Mouse (Mus musculus) left cerebral cortex, postnatal 25 days (tissue): ENCODE data around the gene Fbxo42. TPM values are rescaled to one million over a fixed set of nuclear protein-coding genes. Genes with fewer than 3 reads are reported as not detected.

Source experiments
- DNase-seq, 2 experiments: peaks; one replicate each; pipeline ENCODE4 v3.0.0; 2022; ENCODE audit warnings: low spot score in 2 of 2, mixed read lengths in 1 of 2
- intact Hi-C: fragments of 180-260 bp; cut with DNase I; formaldehyde crosslinking; loops from one replicate; pipeline ENCODE4 v1.15.1; 2025
- total RNA-seq, 2 experiments: library from RNA; stranded (reverse); gene quantifications; 2 replicates each; pipeline ENCODE4 v1.2.3; 2021

The Fbxo42 gene
- total RNA-seq, 2 experiments from 2014 or later, result 31.4 to 32.3 TPM

- no peak for DNase-seq
- intact Hi-C loops, result loop anchor here (10.0 kb wide), 1 partner anchor 62 kb away; the partner anchor contains the start of gene Fbxo42
These were observed 59.4 kb downstream of the Fbxo42 start for GRCm38 (mm10) chr4:141207081-141207480.

DNA sequence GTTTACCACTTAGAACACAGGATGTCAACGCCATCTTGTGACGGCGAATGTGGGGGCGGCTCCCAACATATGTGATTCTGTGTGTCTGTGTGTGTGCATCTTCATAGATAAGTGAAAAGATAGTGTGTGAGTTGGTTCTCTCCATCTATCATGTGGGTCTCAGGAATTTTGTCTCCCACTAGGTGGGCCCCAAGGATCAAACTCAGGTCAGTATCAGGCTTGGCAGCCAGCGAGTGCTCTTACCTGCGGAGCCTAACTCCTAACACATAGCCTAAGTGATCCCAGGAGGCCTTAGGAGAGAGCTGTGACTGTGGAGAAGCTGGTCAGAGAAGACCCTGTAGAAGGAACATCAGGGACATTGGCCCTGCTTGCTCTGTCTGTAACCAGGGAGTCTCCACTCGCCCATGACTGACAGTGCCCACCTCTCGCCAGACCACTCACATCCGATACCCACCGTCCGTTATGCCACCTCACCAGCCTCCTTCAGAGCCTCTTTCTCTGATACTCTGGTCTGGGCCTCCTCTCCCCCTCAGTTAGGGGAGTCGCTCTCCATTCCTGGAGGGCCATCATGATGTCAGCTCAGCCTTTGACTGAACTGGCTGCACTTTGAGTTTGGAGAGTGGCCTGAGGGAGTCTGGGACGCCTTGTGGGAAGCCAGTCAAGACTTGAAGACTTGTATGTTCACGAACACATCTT lies 63.0 kb downstream of the Fbxo42 start:
- no peak for DNase-seq
- intact Hi-C loops, result loop anchor here (5.0 kb wide), 1 partner anchor 57 kb away; no protein-coding TSS in a partner anchor

- intact Hi-C loops, result loop anchor here (5.0 kb wide), 1 partner anchor 56 kb away; no protein-coding TSS in a partner anchor
- DNase-seq, result no peak
These were observed 63.9 kb downstream of the Fbxo42 start for GRCm38 (mm10) chr4:141211646-141212045.

DNA sequence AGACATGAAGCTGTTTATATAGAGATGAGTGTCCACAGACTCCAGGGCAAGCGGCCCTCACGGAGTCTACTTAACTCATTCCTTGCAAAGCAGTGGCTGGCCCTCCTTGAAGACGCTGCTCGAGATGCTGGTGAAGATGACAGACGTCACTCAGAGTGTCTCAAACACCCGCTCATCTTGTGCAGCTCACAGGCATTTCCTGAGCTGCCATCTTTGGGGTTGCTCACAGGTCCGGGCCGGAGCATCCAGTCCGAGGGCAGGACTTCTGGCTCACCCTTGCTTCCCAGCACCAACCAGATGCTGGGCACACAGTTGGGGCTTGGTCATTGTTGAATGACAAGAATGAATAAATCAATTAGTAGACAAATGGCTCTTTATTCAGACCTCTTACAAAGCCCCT lies 65.2 kb downstream of the Fbxo42 start:
- DNase-seq, result no peak
- intact Hi-C loops, result loop anchor here (5.0 kb wide), 1 partner anchor 54 kb away; no protein-coding TSS in a partner anchor

DNA sequence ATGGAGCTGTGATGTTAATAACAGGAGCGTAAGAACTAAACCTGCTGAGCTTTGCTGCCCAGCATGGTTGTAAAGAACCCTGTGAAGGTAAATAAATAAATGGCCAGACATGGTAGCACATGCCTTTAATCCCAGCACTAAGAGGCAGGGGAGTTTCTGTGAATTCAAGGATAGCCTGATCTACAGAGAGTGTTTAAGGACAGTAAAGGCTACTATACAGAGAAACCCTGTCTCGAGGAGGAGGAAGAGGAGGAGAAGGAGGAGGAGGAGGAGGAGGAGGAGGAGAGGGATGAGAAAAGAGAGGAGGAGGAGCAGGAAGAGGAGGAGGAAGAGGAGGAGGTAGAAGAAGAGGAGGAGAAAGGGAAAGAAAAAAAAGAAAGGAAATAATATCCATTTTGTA lies 65.6 kb downstream of the Fbxo42 start:
- DNase-seq, result no peak
- intact Hi-C loops, result loop anchor here (5.0 kb wide), 1 partner anchor 54 kb away; no protein-coding TSS in a partner anchor

GRCm38 (mm10) chr4:141213770-141214336 lies 66.1 kb downstream of the Fbxo42 start, which contains the start of gene Rsg1:
Gene Rsg1 (plus strand): TSS chr4:141213956.
- DNase-seq, result peak; percentile 93 to 96
- intact Hi-C loops, result loop anchor here (5.0 kb wide), 1 partner anchor 53 kb away; no protein-coding TSS in a partner anchor

DNA sequence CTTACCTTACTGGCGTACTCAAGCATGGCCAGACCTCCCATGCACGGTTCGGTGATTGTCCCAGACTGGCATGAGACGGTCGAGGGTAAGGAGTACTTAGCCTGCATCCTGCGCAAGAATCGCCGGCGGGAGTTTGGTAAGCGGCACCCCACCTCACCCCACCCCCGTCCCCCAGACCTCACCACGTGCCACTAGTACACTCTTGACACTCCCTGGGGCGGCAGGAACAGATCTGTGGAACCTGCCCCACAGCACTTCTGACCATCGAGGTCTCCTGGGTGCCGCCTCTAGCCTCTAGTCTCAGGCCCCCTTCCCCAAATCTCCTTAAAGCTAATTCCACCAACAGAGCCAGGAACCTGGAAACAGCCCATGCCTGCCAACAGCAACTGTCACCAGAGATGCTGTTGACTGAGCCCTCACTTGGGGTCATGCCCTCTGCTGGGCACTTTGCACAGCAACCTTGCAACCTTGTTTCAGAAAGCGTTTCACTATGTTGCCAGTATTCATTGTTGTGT lies 66.7 kb downstream of the Fbxo42 start:
- DNase-seq, result no peak
- intact Hi-C loops, result loop anchor here (5.0 kb wide), 1 partner anchor 53 kb away; no protein-coding TSS in a partner anchor

GRCm38 (mm10) chr4:141219583-141220213 lies 72.0 kb downstream of the Fbxo42 start:
- no peak for DNase-seq
- intact Hi-C loops, result no loop called here

DNA sequence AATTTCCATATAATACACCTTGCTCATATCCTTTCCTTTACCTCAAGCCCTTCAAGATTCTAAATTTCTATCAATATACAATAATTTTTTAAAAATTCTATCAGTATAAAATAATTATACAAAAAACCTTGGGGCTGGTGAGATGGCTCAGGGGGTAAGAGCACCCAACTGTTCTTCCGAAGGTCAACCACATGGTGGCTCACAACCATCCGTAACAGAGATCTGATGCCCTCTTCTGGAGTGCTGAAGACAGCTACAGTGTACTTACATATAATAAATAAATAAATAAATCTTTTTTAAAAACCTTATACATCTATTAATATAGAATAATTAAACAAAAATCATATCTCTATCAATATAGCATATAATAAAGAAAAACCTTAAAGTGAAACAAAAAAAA lies 74.1 kb downstream of the Fbxo42 start:
- intact Hi-C loops, result no loop called here
- DNase-seq, result no peak

DNA sequence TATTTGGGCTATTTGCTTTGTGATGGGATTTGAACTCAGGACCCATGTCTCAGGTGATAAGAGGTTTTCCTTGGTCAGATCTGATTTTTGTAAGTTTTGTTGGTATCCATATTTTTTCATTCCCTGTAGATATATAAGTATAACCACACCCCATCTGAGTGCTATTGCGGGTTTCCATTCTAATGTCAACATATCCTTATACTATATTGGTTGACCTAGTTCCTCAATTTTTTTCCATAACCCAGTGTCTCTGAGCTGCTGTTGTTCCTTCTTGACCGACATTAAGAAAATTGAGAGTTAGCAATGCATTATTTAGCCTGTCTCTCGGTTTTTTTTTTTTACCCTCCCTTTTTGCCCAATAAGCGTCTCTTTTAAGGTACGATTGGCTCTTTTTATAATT lies 75.0 kb downstream of the Fbxo42 start:
- intact Hi-C loops, result no loop called here

GRCm38 (mm10) chr4:141228687-141229086 lies 81.0 kb downstream of the Fbxo42 start:
- intact Hi-C loops, result no loop called here
- DNase-seq, result no peak

More for the DNA sequence above, 75.0 kb downstream of the Fbxo42 start:
- DNase-seq, result no peak

DNA sequence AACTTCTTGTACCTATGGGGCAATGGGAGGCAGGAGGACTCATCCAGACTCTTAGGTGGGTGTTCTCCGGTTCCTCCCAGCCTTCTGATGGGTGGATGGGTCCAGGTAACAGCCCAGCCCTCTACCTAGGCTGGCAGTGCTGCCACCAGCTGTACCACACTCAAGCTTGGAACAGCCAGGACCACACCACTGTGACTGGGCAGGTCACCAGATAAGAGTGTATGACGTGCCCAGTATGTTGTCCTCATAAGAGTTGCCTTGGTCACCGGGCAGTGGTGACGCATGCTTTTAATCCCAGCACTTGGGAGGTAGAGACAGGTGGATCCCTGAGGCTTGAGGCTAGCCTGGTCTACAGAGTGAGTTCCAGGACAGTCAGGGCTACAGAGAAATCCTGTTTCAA lies 85.5 kb downstream of the Fbxo42 start:
- DNase-seq, result no peak
- intact Hi-C loops, result no loop called here

DNA sequence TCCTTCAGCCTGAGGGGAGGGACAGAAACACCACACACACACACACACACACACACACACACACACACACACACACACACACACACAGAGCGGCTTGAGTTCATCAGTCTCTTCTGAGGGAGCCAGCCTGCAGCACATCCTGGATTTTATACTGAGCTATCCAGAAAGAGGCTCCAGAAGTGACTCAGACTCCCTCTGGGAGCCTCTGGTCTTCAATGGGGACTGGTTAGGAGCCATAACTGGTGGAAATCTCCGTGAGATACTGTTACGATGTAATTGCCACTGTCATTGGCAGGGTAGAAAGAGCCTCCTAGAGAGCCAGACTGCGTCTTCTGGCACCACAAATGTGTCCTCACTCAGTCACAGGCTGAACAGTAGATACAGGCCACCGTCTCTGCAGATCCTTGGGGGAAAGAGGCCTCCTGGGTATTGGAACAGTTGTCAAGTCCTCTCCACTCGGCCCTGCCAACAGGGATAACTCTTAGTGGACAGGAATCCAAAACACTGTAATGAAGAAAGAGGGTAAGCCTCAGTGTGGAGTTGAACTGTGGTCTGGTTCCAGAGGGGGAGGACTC lies 87.9 kb downstream of the Fbxo42 start:
- intact Hi-C loops, result no loop called here

DNA sequence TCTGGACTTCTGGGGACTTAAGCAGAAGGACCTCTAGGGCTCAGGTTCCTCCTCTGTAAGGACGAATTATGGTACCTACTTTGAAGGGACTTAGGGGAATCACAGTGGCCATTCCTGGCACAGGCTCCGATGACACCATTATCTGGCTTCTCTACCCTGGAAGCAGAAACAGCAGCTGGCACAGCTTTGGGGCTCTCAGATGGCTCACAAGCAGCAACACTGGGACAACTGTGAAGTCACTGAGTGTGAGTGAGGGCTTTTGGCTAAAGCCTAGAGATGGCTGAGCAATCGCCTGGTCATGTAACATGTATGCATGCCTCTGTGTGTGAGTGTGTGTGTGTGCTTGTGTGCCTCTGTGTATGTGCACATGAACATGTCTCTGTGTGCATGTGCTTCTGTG lies 89.1 kb downstream of the Fbxo42 start:
- DNase-seq, result no peak
- intact Hi-C loops, result no loop called here

More for the DNA sequence above, 87.9 kb downstream of the Fbxo42 start:
- no peak for DNase-seq

DNA sequence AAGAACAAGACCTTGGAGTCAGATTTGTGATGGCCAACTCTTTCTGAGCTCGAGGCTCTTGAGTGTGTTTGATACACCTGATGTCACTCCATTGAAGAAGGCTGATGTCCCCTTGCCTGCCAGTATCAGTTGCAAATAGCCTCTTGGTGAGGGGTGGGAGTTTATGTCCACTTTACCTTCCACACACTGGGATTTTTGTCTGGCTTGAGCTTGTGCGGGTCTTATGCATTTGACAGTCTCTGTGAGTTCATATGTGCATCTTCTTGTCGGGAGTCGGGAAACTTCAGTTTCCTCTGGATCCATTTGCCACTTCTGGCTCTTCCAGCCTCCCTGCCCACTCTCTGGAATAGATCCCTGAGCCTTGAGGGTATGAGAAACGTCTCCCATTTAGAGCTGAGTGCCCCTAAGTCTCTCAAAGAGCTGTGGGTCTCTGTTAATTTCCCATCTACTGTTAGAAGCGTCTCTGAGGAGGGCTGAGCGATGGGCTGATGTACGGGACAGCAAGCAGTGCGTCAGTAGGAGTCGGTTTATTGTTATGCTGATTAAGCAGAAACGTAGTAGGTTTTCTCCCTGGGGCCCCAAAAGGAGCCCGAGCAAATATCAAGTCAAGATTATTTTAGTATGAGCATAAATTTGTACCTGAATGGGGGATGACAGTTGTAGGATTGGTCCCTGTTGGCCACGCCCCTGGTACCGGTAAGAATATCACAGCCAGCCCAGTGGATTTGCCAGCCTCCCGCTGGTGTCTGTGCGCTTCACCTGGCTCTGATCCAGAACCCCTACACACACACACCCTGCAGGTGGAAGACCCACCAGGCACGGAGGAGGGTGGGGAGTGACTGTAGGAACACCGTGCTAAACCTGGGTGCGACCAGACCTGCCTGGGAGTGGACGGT lies 91.0 kb downstream of the Fbxo42 start:
- intact Hi-C loops, result no loop called here
- no peak for DNase-seq

DNA sequence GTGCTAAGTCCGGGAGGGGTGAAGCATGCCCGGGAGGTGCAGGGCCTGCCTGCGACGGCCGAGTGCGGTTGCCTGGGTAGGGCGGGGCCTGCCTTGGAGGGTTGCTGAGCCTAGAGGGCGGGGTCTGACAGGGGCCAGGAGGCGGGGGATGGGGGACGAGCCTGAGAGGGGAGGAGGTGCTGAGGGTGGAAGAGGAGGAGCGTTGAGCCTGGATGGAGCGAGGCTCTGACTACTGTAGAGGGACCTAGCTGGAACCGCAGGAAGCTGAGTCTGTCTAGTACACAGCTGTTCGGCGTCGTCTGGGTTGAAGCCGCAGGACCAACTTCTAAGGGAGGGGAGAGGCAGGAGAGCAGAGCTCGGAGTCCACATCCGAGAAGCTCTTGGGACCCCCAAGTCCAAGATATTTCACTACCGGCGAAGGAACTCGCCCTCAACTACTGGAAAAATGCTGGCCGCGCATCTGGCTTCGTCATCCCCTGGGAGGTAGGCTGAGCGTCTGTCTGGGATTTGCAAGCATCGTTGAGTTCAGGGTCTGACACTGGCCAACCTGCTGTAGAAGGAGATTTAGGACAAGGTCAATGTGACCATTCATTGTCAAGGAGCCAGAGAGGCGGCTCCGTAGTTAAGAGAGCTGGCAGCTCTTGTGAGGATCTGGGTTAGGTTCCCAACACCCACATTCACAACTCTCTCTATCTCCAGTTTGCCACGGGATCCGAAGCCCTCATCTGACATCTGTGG lies 91.8 kb downstream of the Fbxo42 start, which contains the start of gene Arhgef19:
TSS of gene Arhgef19 (plus strand) at position 112 of the 738 bp plus-strand sequence.
- peak; percentile 39 to 60 for DNase-seq
- intact Hi-C loops, result no loop called here

DNA sequence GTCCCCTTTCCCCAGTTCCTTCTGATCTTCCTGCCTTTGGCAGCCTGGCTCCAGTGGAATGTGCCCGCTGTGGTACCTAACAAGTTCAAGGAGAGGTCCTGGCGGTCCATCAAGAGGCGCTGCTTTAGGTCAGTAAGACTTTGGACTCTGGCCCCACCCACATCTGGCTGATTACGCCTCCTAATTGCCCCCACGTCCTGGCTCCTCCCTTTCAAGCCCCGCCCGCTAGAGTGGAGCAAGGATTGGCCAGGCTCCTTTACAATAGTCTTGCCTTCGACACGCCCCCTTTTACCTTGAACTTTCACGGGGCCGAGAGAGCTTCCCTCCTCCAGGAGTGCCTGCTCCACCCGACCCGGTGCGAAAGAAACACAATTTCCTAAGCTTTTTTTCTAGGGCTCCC lies 92.9 kb downstream of the Fbxo42 start:
- DNase-seq, result no peak
- intact Hi-C loops, result no loop called here

GRCm38 (mm10) chr4:141241861-141242260 lies 94.1 kb downstream of the Fbxo42 start:
- DNase-seq, result no peak
- intact Hi-C loops, result no loop called here
